Mouse (Mus musculus): ENCODE results near the gene Setd3. TPM values are rescaled to one million over a fixed set of nuclear protein-coding genes. Genes with fewer than 3 reads are reported as not detected.

Setd3 gene
- polyA plus RNA-seq, 1 experiment from 2014 or later, result 89.0 TPM

DNA sequence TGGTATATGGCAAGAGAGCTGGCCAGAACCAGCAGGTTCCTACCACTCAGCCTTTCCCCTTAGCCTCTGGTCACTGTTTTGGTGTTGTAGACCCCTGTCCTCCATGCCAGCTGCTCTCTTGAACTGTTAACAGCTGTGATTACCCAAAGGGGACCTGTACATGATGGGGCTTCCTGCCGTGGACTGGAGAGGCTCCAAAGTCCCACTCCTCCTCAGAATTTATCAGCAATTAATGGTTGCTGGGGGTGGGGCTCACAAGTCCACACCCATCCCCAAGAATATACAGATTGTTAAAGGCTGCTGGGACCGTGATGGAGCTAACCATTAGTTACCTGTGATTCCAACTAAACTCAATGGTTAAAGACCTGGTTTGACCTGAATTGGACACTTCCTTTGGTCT lies 77.0 kb downstream of the Setd3 start:
- Histone ChIP-seq H3K4me1 (peaks cover 9% of the 10 kb centered on the region; the same call in 1 of the 2 replicates), H3K4me2 (no peak overlapping the region), H3K27ac (no peak overlapping the region), H3K9ac (no peak overlapping the region), H3K9me3 (no peaks in the 10 kb centered on the region), H3K27me3 (no peaks in the 10 kb centered on the region), H3K4me3 (no peak overlapping the region), H3K36me3 (peaks cover 16% of the 10 kb centered on the region)
- ATAC-seq (ENCODE audit: insufficient number of reproducible peaks, insufficient read depth, low FRiP score, low TSS enrichment, low read depth), result no peak
- WGBS, result 84% methylated on average over 2 of the region's 2 CpGs

DNA sequence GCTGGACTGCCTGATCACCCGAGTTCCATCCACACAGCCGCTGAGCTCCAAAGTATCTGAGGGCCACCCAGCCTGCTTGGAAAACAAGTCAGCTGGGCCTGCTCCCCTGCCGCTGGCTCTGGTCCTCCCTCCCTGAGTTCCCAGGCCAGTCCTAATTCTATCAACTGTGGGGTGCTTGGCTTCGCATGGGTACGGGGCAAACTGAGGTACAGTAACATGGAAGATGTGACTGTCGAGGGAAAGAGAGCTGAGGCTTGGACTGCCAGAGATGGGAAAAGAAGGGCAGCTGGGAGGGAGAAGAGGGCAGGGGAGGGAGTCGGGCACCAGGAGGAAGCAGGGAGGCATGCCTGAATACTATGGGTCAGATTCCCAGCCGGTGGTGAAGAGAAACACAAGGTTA lies 78.9 kb downstream of the Setd3 start:
- H3K9ac ChIP-seq, result no peak overlapping the region
- H3K27ac ChIP-seq, result no peak overlapping the region
- no peak overlapping the region for H3K4me3 ChIP-seq
- H3K36me3 ChIP-seq, result peaks cover 2% of the 10 kb centered on the region
- WGBS, result 75% methylated on average over 8 of the region's 8 CpGs
- peaks cover 9% of the 10 kb centered on the region; the same call in 1 of the 2 replicates for H3K4me1 ChIP-seq
- H3K4me2 ChIP-seq, result no peak overlapping the region
- no peaks in the 10 kb centered on the region for H3K9me3 ChIP-seq
- no peak for ATAC-seq (ENCODE audit: insufficient number of reproducible peaks, insufficient read depth, low FRiP score, low TSS enrichment, low read depth)
- H3K27me3 ChIP-seq, result no peaks in the 10 kb centered on the region

DNA sequence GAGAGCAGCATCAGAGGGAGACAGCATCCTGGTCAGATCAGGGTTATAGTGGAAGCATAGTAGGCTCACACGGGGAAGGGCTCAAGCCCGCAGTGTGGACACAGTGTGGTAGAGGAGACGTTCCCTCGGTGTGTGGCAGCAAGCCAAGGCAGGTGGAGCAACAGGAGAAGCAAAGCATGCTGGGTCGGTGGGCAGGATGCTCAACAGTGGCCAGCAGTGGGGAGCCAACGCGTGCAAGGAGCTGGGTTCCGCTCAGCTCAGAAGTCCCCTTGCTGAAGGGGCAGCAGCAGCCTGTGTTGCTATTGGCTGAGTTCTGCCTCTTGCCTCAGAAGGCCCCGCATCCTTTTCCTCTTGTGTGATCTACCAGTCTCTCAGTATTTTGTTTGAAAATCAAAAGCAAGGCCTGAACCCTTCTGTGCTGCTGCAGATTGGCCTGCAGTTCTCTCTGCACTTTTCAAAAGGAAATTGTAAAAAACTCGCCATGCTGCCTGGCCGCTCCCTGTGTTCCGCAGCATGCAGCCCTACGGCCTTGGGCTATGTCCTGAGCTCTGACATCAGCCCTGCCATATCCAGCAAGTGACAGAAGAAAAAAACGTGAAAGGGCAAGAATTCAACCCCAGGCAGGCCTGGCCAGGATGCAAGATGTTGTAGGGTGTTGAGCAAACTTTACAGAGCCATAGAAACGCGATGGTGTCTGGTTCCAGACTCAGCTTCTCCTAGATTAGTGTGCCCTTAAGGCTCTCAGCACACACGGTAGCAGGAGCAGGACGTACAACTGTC lies 80.7 kb downstream of the Setd3 start:
- peaks cover 9% of the 10 kb centered on the region; the same call in 1 of the 2 replicates for H3K4me1 ChIP-seq
- WGBS, result 41% methylated on average over 18 of the region's 18 CpGs
- no peak for ATAC-seq (ENCODE audit: insufficient number of reproducible peaks, insufficient read depth, low FRiP score, low TSS enrichment, low read depth)
- H3K4me2 ChIP-seq, result no peak overlapping the region
- H3K27me3 ChIP-seq, result no peaks in the 10 kb centered on the region
- H3K4me3 ChIP-seq, result no peak overlapping the region
- H3K9me3 ChIP-seq, result no peaks in the 10 kb centered on the region
- no peaks in the 10 kb centered on the region for H3K36me3 ChIP-seq
- no peak overlapping the region for H3K9ac ChIP-seq
- H3K27ac ChIP-seq, result no peak overlapping the region

DNA sequence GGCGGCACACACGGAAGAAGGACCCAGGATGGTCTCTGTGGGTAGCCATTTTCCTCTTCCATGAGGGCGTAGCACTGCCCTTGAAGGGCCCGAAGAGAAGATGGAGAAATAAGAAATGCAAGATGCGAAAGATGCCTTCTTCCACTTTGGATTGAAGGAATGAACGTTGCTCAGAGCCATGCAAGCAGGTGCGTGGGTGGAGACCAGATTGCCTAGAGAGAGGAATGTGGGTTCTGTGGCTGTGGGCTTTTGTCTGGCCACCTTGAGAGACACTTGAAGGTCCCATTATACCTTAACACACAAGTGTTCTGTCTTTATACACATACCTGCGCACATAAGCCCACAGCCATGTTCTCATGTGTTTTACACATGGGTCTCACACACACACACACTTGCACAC lies 81.5 kb downstream of the Setd3 start:
- Histone ChIP-seq H3K36me3 (no peaks in the 10 kb centered on the region), H3K9ac (no peak overlapping the region), H3K4me3 (no peak overlapping the region), H3K27ac (no peak overlapping the region), H3K4me2 (no peak overlapping the region), H3K9me3 (no peaks in the 10 kb centered on the region), H3K4me1 (peaks cover 9% of the 10 kb centered on the region; the same call in 1 of the 2 replicates), H3K27me3 (no peaks in the 10 kb centered on the region)
- ATAC-seq (ENCODE audit: insufficient number of reproducible peaks, insufficient read depth, low FRiP score, low TSS enrichment, low read depth), result no peak
- 94% methylated on average over 8 of the region's 8 CpGs for WGBS

DNA sequence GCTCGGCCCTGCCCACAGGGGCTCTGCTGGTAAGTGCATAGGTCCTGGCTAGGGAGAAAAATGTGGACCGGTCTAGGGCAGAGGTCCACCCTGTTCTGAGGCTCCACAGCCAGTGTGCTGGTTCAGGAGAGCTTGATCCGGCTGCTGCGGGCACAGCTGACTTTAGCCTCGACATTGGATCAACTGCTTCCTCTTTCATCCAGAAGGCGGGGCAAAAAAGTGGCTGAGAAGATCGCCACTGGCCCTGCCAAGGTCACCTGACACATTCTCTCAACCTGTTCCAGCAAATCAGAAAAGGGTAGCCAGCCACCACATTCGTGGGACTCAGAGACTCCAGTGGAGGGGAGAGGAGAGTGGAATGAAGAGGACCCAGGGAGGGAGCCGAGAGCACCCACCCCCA lies 90.9 kb downstream of the Setd3 start:
- H3K4me1 ChIP-seq, result no peaks in the 10 kb centered on the region
- no peaks in the 10 kb centered on the region for H3K27me3 ChIP-seq
- no peak overlapping the region for H3K9ac ChIP-seq
- no peak overlapping the region for H3K4me3 ChIP-seq
- no peaks in the 10 kb centered on the region for H3K9me3 ChIP-seq
- H3K4me2 ChIP-seq, result no peak overlapping the region
- no peaks in the 10 kb centered on the region for H3K36me3 ChIP-seq
- no peak for ATAC-seq (ENCODE audit: insufficient number of reproducible peaks, insufficient read depth, low FRiP score, low TSS enrichment, low read depth)
- H3K27ac ChIP-seq, result no peak overlapping the region
- 66% methylated on average over 9 of the region's 9 CpGs for WGBS

DNA sequence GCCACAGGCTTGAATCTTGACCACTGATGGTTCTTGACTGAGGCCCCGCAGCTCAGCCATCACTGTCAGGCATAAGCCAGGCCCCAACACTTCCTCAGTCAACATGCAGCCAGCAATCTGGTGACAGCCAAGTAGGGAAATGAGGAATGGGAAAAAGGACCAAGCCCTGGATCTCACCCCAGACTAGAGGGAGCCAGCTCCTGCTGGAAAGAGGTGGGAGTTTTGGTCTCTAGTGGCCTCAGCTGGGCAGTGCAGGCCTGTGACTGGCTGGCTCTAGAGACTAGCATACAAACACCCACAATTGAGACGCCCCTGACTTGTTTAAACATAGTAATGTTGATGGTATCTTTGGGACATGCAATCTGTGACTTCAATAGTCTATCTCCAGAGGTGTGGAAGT lies 91.6 kb downstream of the Setd3 start:
- Histone ChIP-seq H3K36me3 (no peaks in the 10 kb centered on the region), H3K4me1 (no peaks in the 10 kb centered on the region), H3K27me3 (no peaks in the 10 kb centered on the region), H3K9ac (no peak overlapping the region), H3K9me3 (no peaks in the 10 kb centered on the region), H3K4me3 (no peak overlapping the region), H3K27ac (no peak overlapping the region), H3K4me2 (no peak overlapping the region)
- no peak for ATAC-seq (ENCODE audit: insufficient number of reproducible peaks, insufficient read depth, low FRiP score, low TSS enrichment, low read depth)
- WGBS, result 78% methylated on average over 2 of the region's 2 CpGs

DNA sequence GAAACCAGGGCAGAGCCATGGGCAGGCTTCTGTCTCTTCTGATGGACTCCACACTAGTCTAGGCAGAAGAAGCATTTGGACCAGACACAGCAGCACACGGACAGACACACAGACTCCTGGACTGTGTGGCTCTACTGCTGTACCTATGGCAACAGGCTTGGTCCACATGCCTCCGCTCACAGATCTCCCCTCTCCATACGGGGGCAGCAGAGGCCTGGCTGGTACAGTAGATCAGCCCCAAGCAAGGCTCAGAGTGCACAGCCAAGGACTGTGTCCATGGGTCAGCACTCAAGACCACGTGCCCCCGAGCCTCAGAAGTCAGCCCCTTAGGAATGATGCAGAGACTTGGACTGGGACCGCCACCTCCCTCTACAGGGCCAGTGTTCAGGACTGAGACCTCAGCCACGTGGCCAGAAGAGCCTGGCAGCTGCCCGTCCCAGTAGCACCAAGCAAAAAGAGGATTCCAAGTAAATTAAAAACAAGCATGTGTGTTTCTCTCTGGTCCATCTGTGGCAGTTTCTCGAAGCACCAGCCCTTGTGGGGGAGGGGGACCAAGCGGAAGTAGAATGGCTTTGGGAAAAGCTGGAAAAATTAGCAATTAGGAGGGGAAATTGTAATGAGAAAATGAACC lies 100.9 kb downstream of the Setd3 start:
- H3K27ac ChIP-seq, result no peak overlapping the region; the same call in 1 of the 2 replicates
- no peaks in the 10 kb centered on the region for H3K36me3 ChIP-seq
- H3K4me1 ChIP-seq, result peaks cover 7% of the 10 kb centered on the region
- no peaks in the 10 kb centered on the region for H3K9me3 ChIP-seq
- 51% methylated on average over 10 of the region's 10 CpGs for WGBS
- no peaks in the 10 kb centered on the region for H3K27me3 ChIP-seq
- 0 out of 2 replicates have a peak, but pooled peaks have one; percentile 32 for ATAC-seq (ENCODE audit: insufficient number of reproducible peaks, insufficient read depth, low FRiP score, low TSS enrichment, low read depth)
- no peak overlapping the region for H3K4me2 ChIP-seq
- H3K9ac ChIP-seq, result no peak overlapping the region
- H3K4me3 ChIP-seq, result no peak overlapping the region

DNA sequence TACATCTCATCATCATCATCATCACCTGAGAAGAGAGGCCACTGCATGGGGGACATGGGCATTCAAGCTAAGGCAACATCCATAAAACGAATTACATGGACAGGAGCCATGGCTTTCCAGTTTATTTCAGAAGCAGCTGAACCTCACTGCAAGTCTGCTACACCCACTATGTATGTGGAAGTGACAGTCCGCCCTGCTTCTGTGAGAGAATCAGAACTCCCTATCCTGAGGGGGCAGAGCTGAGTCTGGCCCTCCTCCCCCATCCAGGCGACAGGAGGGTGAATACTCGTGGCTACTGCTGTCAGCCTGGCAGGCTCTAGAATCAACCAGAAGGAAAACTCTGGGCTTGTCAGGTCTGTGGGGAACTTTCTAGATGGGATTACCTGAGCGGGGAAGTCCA lies 106.2 kb downstream of the Setd3 start:
- no peak overlapping the region for H3K4me2 ChIP-seq
- peaks cover 28% of the 10 kb centered on the region for H3K4me1 ChIP-seq
- no peak overlapping the region for H3K9ac ChIP-seq
- H3K4me3 ChIP-seq, result no peak overlapping the region
- H3K27ac ChIP-seq, result no peak overlapping the region
- H3K36me3 ChIP-seq, result no peaks in the 10 kb centered on the region
- 61% methylated on average over 5 of the region's 5 CpGs for WGBS
- no peak for ATAC-seq (ENCODE audit: insufficient number of reproducible peaks, insufficient read depth, low FRiP score, low TSS enrichment, low read depth)
- H3K9me3 ChIP-seq, result no peaks in the 10 kb centered on the region
- no peaks in the 10 kb centered on the region for H3K27me3 ChIP-seq

DNA sequence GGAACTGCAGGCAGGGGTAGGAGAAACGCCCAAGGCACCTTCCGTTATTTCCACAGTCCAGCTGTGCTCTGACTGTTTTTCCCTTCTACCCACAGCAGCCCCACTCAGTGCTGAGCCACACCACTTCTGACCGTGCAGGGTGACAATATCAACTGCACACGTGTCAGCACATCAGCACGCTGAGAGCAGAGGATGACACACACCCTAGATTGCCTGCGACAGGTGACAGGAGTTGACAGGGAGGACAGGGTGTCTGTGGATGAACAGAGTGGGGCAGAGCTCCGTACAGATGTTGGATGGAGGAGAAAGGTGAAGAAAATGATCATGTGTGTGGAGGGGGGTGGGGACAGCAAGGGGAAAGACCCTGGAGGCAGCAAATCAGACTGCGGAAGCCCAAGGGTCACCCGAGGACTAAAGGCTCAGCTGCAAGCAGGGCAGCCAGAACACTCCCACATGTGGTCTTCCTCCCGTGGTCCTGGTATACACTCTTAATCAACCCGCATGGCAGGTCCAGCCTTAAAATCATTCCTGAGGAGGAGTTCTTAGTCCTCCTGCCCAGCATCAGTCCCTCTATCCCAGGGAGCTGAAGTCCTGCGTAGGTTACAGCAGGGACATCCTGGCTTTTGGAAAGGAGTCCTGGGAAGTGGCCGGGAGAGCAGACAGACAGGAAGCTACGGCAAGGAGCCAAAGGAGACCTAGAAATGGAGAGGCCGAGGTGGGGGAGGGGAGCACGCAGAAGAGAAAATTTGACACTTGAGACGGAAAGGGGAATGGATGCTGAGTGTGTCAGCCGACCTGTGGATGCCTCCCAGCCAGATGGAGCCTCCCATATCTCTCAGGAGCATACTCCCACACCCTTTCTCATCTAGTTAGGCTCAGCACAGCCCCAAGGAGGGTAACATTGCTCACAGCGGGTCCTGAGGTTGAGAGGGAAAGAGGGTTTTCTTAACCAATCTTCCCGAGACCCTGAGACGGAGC lies 108.1 kb downstream of the Setd3 start:
- Histone ChIP-seq H3K27me3 (no peaks in the 10 kb centered on the region), H3K4me2 (no peak overlapping the region), H3K36me3 (no peaks in the 10 kb centered on the region), H3K9ac (peak overlapping the region; percentile 21), H3K4me3 (no peak overlapping the region), H3K27ac (no peak overlapping the region), H3K9me3 (no peaks in the 10 kb centered on the region), H3K4me1 (peaks cover 33% of the 10 kb centered on the region)
- ATAC-seq (ENCODE audit: insufficient number of reproducible peaks, insufficient read depth, low FRiP score, low TSS enrichment, low read depth), result no peak
- WGBS, result 28% methylated on average over 21 of the region's 21 CpGs

DNA sequence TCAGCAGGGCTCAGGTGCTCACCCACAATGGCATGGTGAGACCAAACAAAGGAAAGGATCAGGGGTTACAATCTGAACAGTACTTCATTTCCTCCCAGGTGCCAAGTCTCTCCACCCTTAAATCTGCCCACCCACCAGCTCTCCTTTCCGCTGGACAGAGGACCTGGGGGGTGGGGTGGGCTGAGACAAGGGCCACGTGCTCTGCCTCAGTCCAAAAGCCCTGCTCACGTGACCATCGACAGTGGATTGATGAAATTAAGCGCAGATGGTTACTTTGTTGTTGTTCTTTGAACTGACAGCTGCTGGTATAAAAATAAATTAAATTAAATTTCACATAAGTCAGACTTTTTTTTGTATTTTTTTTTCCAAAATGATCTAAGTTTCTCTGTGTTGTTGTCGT lies 109.6 kb downstream of the Setd3 start:
- no peak overlapping the region for H3K9ac ChIP-seq
- H3K27me3 ChIP-seq, result no peaks in the 10 kb centered on the region
- no peak overlapping the region for H3K4me3 ChIP-seq
- H3K9me3 ChIP-seq, result no peaks in the 10 kb centered on the region
- peaks cover 38% of the 10 kb centered on the region for H3K4me1 ChIP-seq
- ATAC-seq (ENCODE audit: insufficient number of reproducible peaks, insufficient read depth, low FRiP score, low TSS enrichment, low read depth), result no peak
- H3K27ac ChIP-seq, result no peak overlapping the region
- WGBS, result 20% methylated on average over 6 of the region's 6 CpGs
- H3K36me3 ChIP-seq, result no peaks in the 10 kb centered on the region
- no peak overlapping the region for H3K4me2 ChIP-seq

DNA sequence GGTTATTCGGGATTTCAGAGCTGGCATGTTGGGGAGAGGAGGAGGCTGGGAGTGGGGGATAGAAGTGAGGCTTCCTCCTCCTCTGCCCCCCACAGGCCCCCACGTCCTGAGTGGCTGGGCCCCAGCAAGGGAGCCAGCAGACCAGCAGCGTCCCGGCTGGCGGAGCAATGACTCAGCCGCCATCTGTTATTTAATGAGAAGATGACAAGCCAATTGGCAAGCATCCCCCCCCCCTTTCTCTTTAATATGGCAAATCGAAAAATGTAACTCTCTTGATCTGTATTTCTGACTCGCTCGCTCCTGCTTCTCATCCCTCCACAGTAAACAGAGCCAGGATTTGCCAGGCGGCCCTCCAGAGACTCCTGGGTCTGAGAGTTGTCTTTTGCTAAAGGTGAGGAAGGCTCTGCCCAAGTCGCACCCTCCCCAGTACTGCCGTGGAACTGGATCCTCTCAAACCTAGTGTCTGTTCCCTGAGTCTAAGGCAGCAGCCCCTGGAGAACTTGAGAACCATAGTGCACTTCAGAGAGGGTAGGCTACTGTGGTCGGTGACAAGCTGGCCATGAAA lies 111.2 kb downstream of the Setd3 start:
- Histone ChIP-seq H3K4me2 (no peak overlapping the region), H3K4me1 (peaks cover 47% of the 10 kb centered on the region), H3K27ac (no peak overlapping the region), H3K27me3 (no peaks in the 10 kb centered on the region), H3K9me3 (no peaks in the 10 kb centered on the region), H3K9ac (no peak overlapping the region), H3K36me3 (no peaks in the 10 kb centered on the region), H3K4me3 (no peak overlapping the region)
- 58% methylated on average over 13 of the region's 13 CpGs for WGBS
- ATAC-seq (ENCODE audit: insufficient number of reproducible peaks, insufficient read depth, low FRiP score, low TSS enrichment, low read depth), result no peak

Measured in embryonic facial prominence, embryonic 13.5 days (tissue).